Mouse (Mus musculus): Measurements from ENCODE around the gene Cbx4.

DNA sequence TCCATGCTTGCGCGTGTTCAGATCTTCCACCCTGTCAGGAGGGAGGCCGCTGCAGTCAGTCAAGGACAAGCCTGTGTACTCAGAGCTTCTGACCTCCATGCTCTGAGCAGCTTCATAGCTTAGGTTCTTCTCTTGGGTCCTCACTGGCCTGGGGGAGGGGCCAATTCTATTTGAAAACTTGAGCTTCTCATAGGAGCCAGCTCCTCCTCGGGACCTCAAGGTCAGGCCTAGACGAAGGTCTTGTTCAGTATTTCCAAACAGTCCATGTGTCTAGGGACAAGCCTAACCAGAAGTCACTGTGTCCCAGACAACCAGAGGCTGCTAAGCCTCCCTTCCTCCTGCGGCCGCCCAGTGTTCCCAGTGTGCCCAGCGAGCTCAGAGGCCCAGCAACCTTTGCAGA lies 19.2 kb downstream of the Cbx4 start:
- TF ChIP-seq CTCF (IDR thresholded peaks at IDR 0.05; ENCODE audit: control insufficient read depth, insufficient read depth, insufficient read length) (no peak), MAX (IDR thresholded peaks at IDR 0.05) (no peak), USF1 (IDR thresholded peaks at IDR 0.05; ENCODE audit: low read depth) (no peak), MYOG (IDR thresholded peaks at IDR 0.05; ENCODE audit: control insufficient read depth, extremely low read depth, insufficient read length) (no peak), CEBPB (IDR thresholded peaks at IDR 0.05; ENCODE audit: low read depth) (no peak), MYOD1 (IDR thresholded peaks at IDR 0.05; ENCODE audit: control insufficient read depth, insufficient read length, low read depth) (no peak), FOSL1 (IDR thresholded peaks at IDR 0.05; ENCODE audit: insufficient read depth, low read length, poor library complexity, severe bottlenecking) (no peak)

Measured in C2C12 (cell line).